Mouse (Mus musculus) liver, embryonic 12.5 days (tissue): ENCODE measurements at regions not wholly inside any gene's neighbourhood (a gene's known extent, or its start where the extent isn't known, plus 50 kb on each side); places are given as distances from the start of the nearest gene placed in this dataset.

Experiments
- ATAC-seq: fragments of 200-750 bp; cut with Nextera tagmentation; 2 replicates; pipeline ENCODE4 v1.8.0; 2017; ENCODE audit warnings: moderate number of reproducible peaks, mild to moderate bottlenecking, moderate library complexity
- H3K27ac ChIP-seq: fragments of 300-500 bp; sonication (generic); 2 replicates; pipeline ENCODE4 v1.5.1; 2016; ENCODE audit warnings: mild to moderate bottlenecking
- H3K27me3 ChIP-seq: fragments of 300-500 bp; sonication (generic); replicated peaks from 2 replicates; pipeline ENCODE4 v1.6.1; 2016; ENCODE audit warnings: mild to moderate bottlenecking, moderate library complexity
- H3K36me3 ChIP-seq: fragments of 300-500 bp; sonication (generic); 2 replicates; pipeline ENCODE4 v1.6.1; 2016; ENCODE audit warnings: mild to moderate bottlenecking, moderate library complexity
- H3K4me1 ChIP-seq: fragments of 300-500 bp; sonication (generic); 2 replicates; pipeline ENCODE4 v1.6.1; 2016
- H3K4me2 ChIP-seq: fragments of 300-500 bp; sonication (generic); 2 replicates; pipeline ENCODE4 v1.6.1; 2016; ENCODE audit warnings: mild to moderate bottlenecking, moderate library complexity
- H3K4me3 ChIP-seq: fragments of 300-500 bp; sonication (generic); 2 replicates; pipeline ENCODE4 v1.5.1; 2016; ENCODE audit warnings: mild to moderate bottlenecking, moderate library complexity
- H3K9ac ChIP-seq: fragments of 300-500 bp; sonication (generic); 2 replicates; pipeline ENCODE4 v1.6.1; 2016; ENCODE audit warnings: mild to moderate bottlenecking, moderate library complexity
- H3K9me3 ChIP-seq: fragments of 300-500 bp; sonication (generic); replicated peaks from 2 replicates; pipeline ENCODE4 v1.6.1; 2016; ENCODE audit warnings: mild to moderate bottlenecking, moderate library complexity
- WGBS: fragments of 180-500 bp; shearing (Covaris S2); methylation state at CpG from one replicate; pipeline ENCODE4 v1.1.7; 2016; ENCODE audit not compliant: insufficient replicate concordance; 5-methylcytosine and 5-hydroxymethylcytosine counted together

- Histone ChIP-seq H3K27me3 (no peaks in the 10 kb centered on the region), H3K9me3 (no peaks in the 10 kb centered on the region), H3K4me3 (no peak overlapping the region), H3K36me3 (no peaks in the 10 kb centered on the region), H3K9ac (no peak overlapping the region), H3K4me1 (no peaks in the 10 kb centered on the region), H3K27ac (no peak overlapping the region), H3K4me2 (no peak overlapping the region)
- ATAC-seq: no peak
Observed at GRCm38 (mm10) chr16:76611061-76611460, 237.4 kb upstream of the Nrip1 start.

- 54% methylated on average over 3 of the region's 3 CpGs for WGBS
- H3K4me3 ChIP-seq: no peak overlapping the region
- no peaks in the 10 kb centered on the region for H3K4me1 ChIP-seq
- H3K27ac ChIP-seq: no peak overlapping the region
- no peaks in the 10 kb centered on the region for H3K27me3 ChIP-seq
- no peaks in the 10 kb centered on the region for H3K9me3 ChIP-seq
- H3K4me2 ChIP-seq: no peak overlapping the region
- no peaks in the 10 kb centered on the region for H3K36me3 ChIP-seq
- ATAC-seq: no peak
- H3K9ac ChIP-seq: no peak overlapping the region
Observed at GRCm38 (mm10) chr16:76604914-76605313, 231.3 kb upstream of the Nrip1 start.

DNA sequence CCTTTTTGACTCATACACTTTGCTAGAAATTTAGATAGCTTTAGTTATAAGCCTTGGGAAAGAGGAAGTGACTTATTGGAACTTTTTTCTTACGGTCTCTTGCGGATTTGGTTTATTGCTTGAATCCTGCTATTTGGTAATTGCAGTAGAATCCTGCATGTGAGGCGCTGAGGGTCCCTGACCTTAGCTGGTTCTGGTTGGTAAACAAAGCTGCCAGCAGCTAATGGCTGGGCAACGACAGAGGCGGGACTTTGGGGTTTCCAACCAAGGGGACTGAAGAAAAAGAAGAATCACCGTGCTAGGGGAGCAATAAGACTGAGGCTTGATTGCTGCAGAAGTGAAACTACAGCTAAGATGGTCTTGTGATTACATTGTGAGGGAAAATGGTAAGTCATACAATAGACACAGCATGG is 230.2 kb upstream of the Nrip1 start:
- no peaks in the 10 kb centered on the region for H3K9me3 ChIP-seq
- no peaks in the 10 kb centered on the region for H3K27me3 ChIP-seq
- H3K9ac ChIP-seq: no peak overlapping the region
- 40% methylated on average over 6 of the region's 6 CpGs for whole genome bisulfite sequencing
- no peak for ATAC-seq
- H3K27ac ChIP-seq: no peak overlapping the region
- H3K4me2 ChIP-seq: no peak overlapping the region
- H3K36me3 ChIP-seq: no peaks in the 10 kb centered on the region
- H3K4me1 ChIP-seq: no peaks in the 10 kb centered on the region
- H3K4me3 ChIP-seq: no peak overlapping the region

DNA sequence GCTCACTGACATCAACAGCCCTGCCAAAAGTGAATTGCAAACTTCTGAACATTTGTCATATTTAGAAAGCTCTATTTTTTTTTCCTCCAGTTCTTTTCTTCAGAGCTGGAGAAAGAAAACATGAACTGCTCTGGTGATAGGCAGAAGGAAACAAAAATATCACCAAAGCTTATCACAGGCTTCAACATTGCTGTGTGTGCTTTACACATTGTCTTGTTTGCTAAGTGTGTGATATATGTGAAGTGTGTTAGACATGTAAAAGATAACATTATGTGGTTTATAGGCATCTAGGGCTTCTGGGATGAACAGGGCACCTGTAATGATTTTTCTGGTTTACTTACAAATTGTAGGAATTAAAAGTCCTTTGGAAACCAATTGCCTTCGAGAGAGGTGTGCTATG is 229.8 kb upstream of the Nrip1 start:
- Histone ChIP-seq H3K4me3 (no peak overlapping the region), H3K4me2 (no peak overlapping the region), H3K27me3 (no peaks in the 10 kb centered on the region), H3K27ac (no peak overlapping the region), H3K9ac (no peak overlapping the region), H3K9me3 (no peaks in the 10 kb centered on the region), H3K36me3 (no peaks in the 10 kb centered on the region), H3K4me1 (no peaks in the 10 kb centered on the region)
- no peak for ATAC-seq
- WGBS: 48% methylated on average over 1 of the region's 1 CpGs

- no peaks in the 10 kb centered on the region for H3K9me3 ChIP-seq
- 77% methylated on average over 10 of the region's 10 CpGs for WGBS
- no peak overlapping the region for H3K9ac ChIP-seq
- H3K27me3 ChIP-seq: no peaks in the 10 kb centered on the region
- no peak overlapping the region for H3K4me2 ChIP-seq
- H3K4me1 ChIP-seq: no peaks in the 10 kb centered on the region
- H3K4me3 ChIP-seq: no peak overlapping the region
- no peaks in the 10 kb centered on the region for H3K36me3 ChIP-seq
- ATAC-seq: no peak
- no peak overlapping the region for H3K27ac ChIP-seq
Observed at GRCm38 (mm10) chr16:76600131-76600530, 226.5 kb upstream of the Nrip1 start.

- Histone ChIP-seq H3K4me2 (no peak overlapping the region), H3K36me3 (no peaks in the 10 kb centered on the region), H3K9me3 (no peaks in the 10 kb centered on the region), H3K4me3 (no peak overlapping the region), H3K27me3 (no peaks in the 10 kb centered on the region), H3K4me1 (no peaks in the 10 kb centered on the region), H3K27ac (no peak overlapping the region), H3K9ac (no peak overlapping the region)
- WGBS: 46% methylated on average over 4 of the region's 4 CpGs
- no peak for ATAC-seq
Observed at GRCm38 (mm10) chr16:76591956-76592768, 218.5 kb upstream of the Nrip1 start.

- WGBS: 53% methylated on average over 2 of the region's 2 CpGs
- H3K4me3 ChIP-seq: no peak overlapping the region
- no peaks in the 10 kb centered on the region for H3K27me3 ChIP-seq
- H3K27ac ChIP-seq: no peak overlapping the region
- H3K36me3 ChIP-seq: no peaks in the 10 kb centered on the region
- no peaks in the 10 kb centered on the region for H3K9me3 ChIP-seq
- no peak overlapping the region for H3K4me2 ChIP-seq
- H3K9ac ChIP-seq: no peak overlapping the region
- no peak for ATAC-seq
- no peaks in the 10 kb centered on the region for H3K4me1 ChIP-seq
Observed at GRCm38 (mm10) chr16:76589791-76590190, 216.2 kb upstream of the Nrip1 start.

DNA sequence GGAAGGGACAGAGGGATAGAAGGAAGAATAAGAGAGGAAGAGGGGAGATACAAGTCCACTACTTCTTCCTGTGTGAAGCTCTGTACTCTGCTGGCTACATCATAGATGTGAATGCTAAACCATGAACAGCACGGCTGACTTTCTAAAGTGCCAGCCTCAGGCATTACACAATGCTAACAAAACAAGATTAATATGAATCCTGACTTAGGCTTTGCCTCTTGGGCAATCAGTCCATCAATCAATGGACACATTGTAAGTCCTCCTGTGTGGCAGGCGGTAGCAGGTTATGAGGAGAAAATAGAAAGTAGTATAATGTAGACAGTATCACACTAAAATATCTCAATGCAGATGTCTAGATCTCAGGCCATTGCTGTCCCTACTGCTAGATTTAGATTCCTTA is 203.6 kb upstream of the Nrip1 start:
- Histone ChIP-seq H3K27ac (no peak overlapping the region), H3K27me3 (no peaks in the 10 kb centered on the region), H3K4me2 (no peak overlapping the region), H3K4me3 (no peak overlapping the region), H3K36me3 (no peaks in the 10 kb centered on the region), H3K9ac (no peak overlapping the region), H3K9me3 (no peaks in the 10 kb centered on the region), H3K4me1 (no peaks in the 10 kb centered on the region)
- WGBS: 69% methylated on average over 2 of the region's 2 CpGs
- ATAC-seq: no peak

DNA sequence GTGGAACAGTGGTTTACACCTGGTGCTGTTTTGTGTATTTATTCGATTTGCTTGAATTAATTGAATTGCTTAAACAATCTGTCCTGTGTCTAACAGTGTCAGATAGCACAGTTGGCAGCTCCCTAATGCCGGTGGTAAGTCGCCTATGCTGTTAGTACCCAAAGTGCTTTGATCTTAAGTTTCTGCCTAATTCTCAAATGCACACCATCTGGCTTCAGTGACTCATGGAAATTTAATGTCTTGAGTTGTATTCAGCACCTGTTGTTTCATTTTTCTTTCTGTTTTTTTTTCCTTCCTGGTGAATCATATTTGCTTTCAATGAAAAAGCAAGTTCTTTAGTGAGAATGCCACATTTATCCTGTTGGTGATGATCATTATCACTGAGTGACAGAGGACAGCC is 201.7 kb upstream of the Nrip1 start:
- Histone ChIP-seq H3K4me3 (no peak overlapping the region), H3K27ac (no peak overlapping the region), H3K9ac (no peak overlapping the region), H3K4me1 (no peaks in the 10 kb centered on the region), H3K4me2 (no peak overlapping the region), H3K36me3 (no peaks in the 10 kb centered on the region), H3K27me3 (no peaks in the 10 kb centered on the region), H3K9me3 (no peaks in the 10 kb centered on the region)
- 59% methylated on average over 3 of the region's 3 CpGs for WGBS
- ATAC-seq: no peak

- no peaks in the 10 kb centered on the region for H3K9me3 ChIP-seq
- no peaks in the 10 kb centered on the region for H3K36me3 ChIP-seq
- no peak overlapping the region for H3K4me3 ChIP-seq
- no peaks in the 10 kb centered on the region for H3K27me3 ChIP-seq
- H3K4me2 ChIP-seq: no peak overlapping the region
- H3K9ac ChIP-seq: no peak overlapping the region
- H3K4me1 ChIP-seq: no peaks in the 10 kb centered on the region
- 19% methylated on average over 11 of the region's 11 CpGs for WGBS
- H3K27ac ChIP-seq: no peak overlapping the region
- no peak for ATAC-seq
Observed at GRCm38 (mm10) chr16:76566220-76566619, 192.6 kb upstream of the Nrip1 start.

DNA sequence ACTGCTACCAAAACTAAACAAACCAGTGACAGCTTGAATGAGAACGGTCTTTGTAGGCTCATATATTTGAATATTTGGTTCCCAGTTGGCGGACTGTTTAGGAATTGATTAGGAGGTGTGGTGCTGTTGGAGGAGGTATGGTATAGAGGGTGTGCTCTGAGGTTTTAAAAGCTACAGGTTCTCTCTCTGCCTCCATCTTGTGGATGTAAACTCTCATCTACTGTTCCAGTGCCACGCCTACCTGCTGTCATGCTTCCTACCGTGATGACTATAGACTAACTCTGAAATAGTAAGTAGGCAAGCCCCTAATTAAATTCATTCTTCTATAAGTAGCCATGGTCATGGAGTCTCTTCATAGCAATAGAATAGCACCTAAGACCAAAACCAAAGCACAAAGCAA is 181.2 kb upstream of the Nrip1 start:
- H3K9me3 ChIP-seq: no peaks in the 10 kb centered on the region
- no peak for ATAC-seq
- no peak overlapping the region for H3K27ac ChIP-seq
- no peak overlapping the region for H3K4me3 ChIP-seq
- no peaks in the 10 kb centered on the region for H3K4me1 ChIP-seq
- no peaks in the 10 kb centered on the region for H3K36me3 ChIP-seq
- no peak overlapping the region for H3K9ac ChIP-seq
- H3K27me3 ChIP-seq: no peaks in the 10 kb centered on the region
- WGBS: 70% methylated on average over 4 of the region's 4 CpGs
- no peak overlapping the region for H3K4me2 ChIP-seq

- 26% methylated on average over 5 of the region's 5 CpGs for WGBS
Observed at GRCm38 (mm10) chr16:76549628-76550027, 176.0 kb upstream of the Nrip1 start.

GRCm38 (mm10) chr16:76547087-76547486 is 173.5 kb upstream of the Nrip1 start:
- no peaks in the 10 kb centered on the region for H3K4me1 ChIP-seq
- no peak overlapping the region for H3K4me2 ChIP-seq
- WGBS: 76% methylated on average over 4 of the region's 4 CpGs
- no peak for ATAC-seq
- H3K27me3 ChIP-seq: no peaks in the 10 kb centered on the region
- H3K9me3 ChIP-seq: no peaks in the 10 kb centered on the region
- no peak overlapping the region for H3K27ac ChIP-seq
- H3K4me3 ChIP-seq: no peak overlapping the region
- no peaks in the 10 kb centered on the region for H3K36me3 ChIP-seq
- H3K9ac ChIP-seq: no peak overlapping the region

More at GRCm38 (mm10) chr16:76549628-76550027, 176.0 kb upstream of the Nrip1 start:
- no peak overlapping the region for H3K27ac ChIP-seq
- H3K4me3 ChIP-seq: no peak overlapping the region
- ATAC-seq: no peak
- no peak overlapping the region for H3K9ac ChIP-seq
- no peaks in the 10 kb centered on the region for H3K4me1 ChIP-seq
- H3K27me3 ChIP-seq: no peaks in the 10 kb centered on the region
- H3K36me3 ChIP-seq: no peaks in the 10 kb centered on the region
- no peaks in the 10 kb centered on the region for H3K9me3 ChIP-seq
- H3K4me2 ChIP-seq: no peak overlapping the region
